Mouse (Mus musculus) forebrain, embryonic 13.5 days (tissue): ENCODE results near the gene Tnfaip8l2. TPM values are rescaled to one million over a fixed set of nuclear protein-coding genes. Genes with fewer than 3 reads are reported as not detected.
A peak's percentile ranks its signal among the peaks of the same experiment; 100 is the strongest.

Experiments
- ATAC-seq: fragments of 200-750 bp; cut with Nextera tagmentation; 2 replicates; pipeline ENCODE4 v1.8.0; 2017
- H3K27ac ChIP-seq: fragments of 300-500 bp; sonication (generic); 2 replicates; pipeline ENCODE4 v1.5.1; 2015; ENCODE audit warnings: inconsistent platforms, mild to moderate bottlenecking, moderate library complexity
- H3K27me3 ChIP-seq: fragments of 300-500 bp; sonication (generic); 2 replicates; pipeline ENCODE4 v1.6.1; 2015; ENCODE audit warnings: mild to moderate bottlenecking, inconsistent platforms
- H3K36me3 ChIP-seq: fragments of 300-500 bp; sonication (generic); 2 replicates; pipeline ENCODE4 v1.6.1; 2015; ENCODE audit warnings: mild to moderate bottlenecking, inconsistent platforms; ENCODE audit not compliant: poor library complexity, severe bottlenecking
- H3K4me1 ChIP-seq: fragments of 300-500 bp; sonication (generic); 2 replicates; pipeline ENCODE4 v1.6.1; 2015; ENCODE audit warnings: inconsistent platforms
- H3K4me2 ChIP-seq: fragments of 300-500 bp; sonication (generic); 2 replicates; pipeline ENCODE4 v1.6.1; 2015; ENCODE audit warnings: inconsistent platforms, mild to moderate bottlenecking, moderate library complexity
- H3K4me3 ChIP-seq: fragments of 300-500 bp; sonication (generic); 2 replicates; pipeline ENCODE4 v1.5.1; 2015; ENCODE audit warnings: mild to moderate bottlenecking, inconsistent platforms
- H3K9ac ChIP-seq: fragments of 300-500 bp; sonication (generic); 2 replicates; pipeline ENCODE4 v1.6.1; 2015; ENCODE audit warnings: mild to moderate bottlenecking, inconsistent platforms
- H3K9me3 ChIP-seq: fragments of 300-500 bp; sonication (generic); replicated peaks from 2 replicates; pipeline ENCODE4 v1.6.1; 2016; ENCODE audit warnings: inconsistent platforms
- WGBS: fragments of 180-500 bp; shearing (Covaris S2); methylation state at CpG from one replicate; pipeline ENCODE4 v1.1.7; 2015; 5-methylcytosine and 5-hydroxymethylcytosine counted together
- polyA plus RNA-seq: library from polyadenylated mRNA; unstranded; fragments of >200 nt; fragmentation: Nextera tagmentation; extraction: Ambion mirVana; gene quantifications from 2 replicates; pipeline ENCODE4 v1.2.1, GENCODE M21; 2015

The Tnfaip8l2 gene
- polyA plus RNA-seq: 1.1 and 1.2 TPM in 2 replicates

- Histone ChIP-seq H3K27me3 (no peaks in the 10 kb centered on the region), H3K4me3 (no peak within 1 kb of the TSS), H3K4me1 (no peaks in the 10 kb centered on the region), H3K36me3 (peaks cover 18% of the 10 kb centered on the region), H3K9me3 (no peaks in the 10 kb centered on the region), H3K4me2 (no peak within 1 kb of the TSS), H3K9ac (no peak within 1 kb of the TSS), H3K27ac (no peak within 1 kb of the TSS)
- 82% methylated on average over 10 of the region's 10 CpGs for WGBS
- peak; percentile 42; the same call in 1 of the 2 replicates for ATAC-seq
Measured at GRCm38 (mm10) chr3:95141952-95142616, at the start of gene Tnfaip8l2. Gene Tnfaip8l2, minus strand, starts transcription at chr3:95142360.

GRCm38 (mm10) chr3:95186888-95187287 lies 44.7 kb upstream of the Tnfaip8l2 start:
- Histone ChIP-seq H3K9me3 (no peaks in the 10 kb centered on the region), H3K4me1 (no peaks in the 10 kb centered on the region), H3K27ac (no peak overlapping the region), H3K4me3 (no peak overlapping the region), H3K27me3 (no peaks in the 10 kb centered on the region), H3K4me2 (no peak overlapping the region), H3K9ac (no peak overlapping the region), H3K36me3 (peaks cover 74% of the 10 kb centered on the region)
- WGBS: 91% methylated on average over 6 of the region's 6 CpGs
- ATAC-seq: no peak

- no peak overlapping the region for H3K27ac ChIP-seq
- no peak overlapping the region for H3K9ac ChIP-seq
- H3K27me3 ChIP-seq: no peaks in the 10 kb centered on the region
- ATAC-seq: no peak
- peaks cover 72% of the 10 kb centered on the region for H3K36me3 ChIP-seq
- WGBS: 97% methylated on average over 2 of the region's 2 CpGs
- H3K4me1 ChIP-seq: no peaks in the 10 kb centered on the region
- no peak overlapping the region for H3K4me2 ChIP-seq
- H3K9me3 ChIP-seq: no peaks in the 10 kb centered on the region
- no peak overlapping the region for H3K4me3 ChIP-seq
Measured at GRCm38 (mm10) chr3:95186100-95186499, 43.9 kb upstream of the Tnfaip8l2 start.

- no peak overlapping the region for H3K27ac ChIP-seq
- ATAC-seq: no peak
- no peak overlapping the region for H3K9ac ChIP-seq
- no peak overlapping the region for H3K4me3 ChIP-seq
- H3K36me3 ChIP-seq: peaks cover 65% of the 10 kb centered on the region
- H3K9me3 ChIP-seq: no peaks in the 10 kb centered on the region
- H3K27me3 ChIP-seq: no peaks in the 10 kb centered on the region
- 87% methylated on average over 9 of the region's 9 CpGs for WGBS
- no peaks in the 10 kb centered on the region for H3K4me1 ChIP-seq
- no peak overlapping the region for H3K4me2 ChIP-seq
Measured at GRCm38 (mm10) chr3:95184796-95185577, 42.8 kb upstream of the Tnfaip8l2 start.

GRCm38 (mm10) chr3:95181841-95182240 lies 39.7 kb upstream of the Tnfaip8l2 start:
- no peaks in the 10 kb centered on the region for H3K4me1 ChIP-seq
- ATAC-seq: no peak
- H3K36me3 ChIP-seq: peaks cover 34% of the 10 kb centered on the region
- H3K27ac ChIP-seq: no peak overlapping the region
- no peak overlapping the region for H3K9ac ChIP-seq
- no peaks in the 10 kb centered on the region for H3K27me3 ChIP-seq
- no peaks in the 10 kb centered on the region for H3K9me3 ChIP-seq
- no peak overlapping the region for H3K4me3 ChIP-seq
- WGBS: 59% methylated on average over 1 of the region's 1 CpGs
- H3K4me2 ChIP-seq: no peak overlapping the region

GRCm38 (mm10) chr3:95179890-95180289 lies 37.7 kb upstream of the Tnfaip8l2 start:
- H3K9ac ChIP-seq: no peak overlapping the region
- peaks cover 18% of the 10 kb centered on the region for H3K36me3 ChIP-seq
- no peak overlapping the region for H3K4me2 ChIP-seq
- H3K4me3 ChIP-seq: no peak overlapping the region
- H3K4me1 ChIP-seq: no peaks in the 10 kb centered on the region
- 0 out of 2 replicates have a peak, but pooled peaks cover 3% of the 10 kb centered on the region for H3K27me3 ChIP-seq
- no peaks in the 10 kb centered on the region for H3K9me3 ChIP-seq
- WGBS: 75% methylated on average over 3 of the region's 3 CpGs
- H3K27ac ChIP-seq: no peak overlapping the region
- ATAC-seq: no peak

- ATAC-seq: no peak
- no peak overlapping the region for H3K4me3 ChIP-seq
Measured at GRCm38 (mm10) chr3:95178948-95179347, 36.8 kb upstream of the Tnfaip8l2 start.

GRCm38 (mm10) chr3:95177583-95177982 lies 35.4 kb upstream of the Tnfaip8l2 start:
- no peaks in the 10 kb centered on the region for H3K9me3 ChIP-seq
- no peak for ATAC-seq
- peaks cover 13% of the 10 kb centered on the region for H3K36me3 ChIP-seq
- no peak overlapping the region for H3K9ac ChIP-seq
- 77% methylated on average over 6 of the region's 6 CpGs for WGBS
- H3K4me2 ChIP-seq: no peak overlapping the region
- H3K27ac ChIP-seq: no peak overlapping the region
- H3K4me3 ChIP-seq: no peak overlapping the region
- H3K27me3 ChIP-seq: peaks cover 18% of the 10 kb centered on the region
- peaks cover 14% of the 10 kb centered on the region for H3K4me1 ChIP-seq

More at GRCm38 (mm10) chr3:95178948-95179347, 36.8 kb upstream of the Tnfaip8l2 start:
- H3K4me2 ChIP-seq: no peak overlapping the region
- H3K27me3 ChIP-seq: peaks cover 5% of the 10 kb centered on the region
- H3K4me1 ChIP-seq: peaks cover 2% of the 10 kb centered on the region; the same call in 1 of the 2 replicates
- no peak overlapping the region for H3K27ac ChIP-seq
- no peak overlapping the region for H3K9ac ChIP-seq
- WGBS: 85% methylated on average over 5 of the region's 5 CpGs
- no peaks in the 10 kb centered on the region for H3K9me3 ChIP-seq
- H3K36me3 ChIP-seq: peaks cover 9% of the 10 kb centered on the region

- 52% methylated on average over 3 of the region's 3 CpGs for WGBS
- Histone ChIP-seq H3K27me3 (peaks cover 29% of the 10 kb centered on the region), H3K36me3 (peaks cover 24% of the 10 kb centered on the region), H3K9ac (no peak overlapping the region), H3K4me2 (no peak overlapping the region), H3K4me1 (peaks cover 20% of the 10 kb centered on the region), H3K4me3 (no peak overlapping the region), H3K9me3 (no peaks in the 10 kb centered on the region), H3K27ac (no peak overlapping the region)
- ATAC-seq: no peak
Measured at GRCm38 (mm10) chr3:95176500-95176899, 34.3 kb upstream of the Tnfaip8l2 start.

- Histone ChIP-seq H3K4me1 (peaks cover 20% of the 10 kb centered on the region), H3K9me3 (no peaks in the 10 kb centered on the region), H3K27me3 (peaks cover 53% of the 10 kb centered on the region), H3K27ac (no peak overlapping the region), H3K9ac (no peak overlapping the region), H3K4me3 (peak overlapping the region; percentile 8; the same call in 1 of the 2 replicates), H3K36me3 (peaks cover 48% of the 10 kb centered on the region), H3K4me2 (peak overlapping the region; percentile 42)
- WGBS: 3% methylated on average over 16 of the region's 16 CpGs
- peak; percentile 63 for ATAC-seq
Measured at GRCm38 (mm10) chr3:95174011-95174592, 31.9 kb upstream of the Tnfaip8l2 start.

GRCm38 (mm10) chr3:95173256-95173949 lies 31.2 kb upstream of the Tnfaip8l2 start:
- 4% methylated on average over 58 of the region's 58 CpGs for WGBS
- Histone ChIP-seq H3K36me3 (peaks cover 55% of the 10 kb centered on the region), H3K4me3 (peak overlapping the region; percentile 8; the same call in 1 of the 2 replicates), H3K9ac (peak overlapping the region; percentile 6), H3K27ac (no peak overlapping the region), H3K9me3 (no peaks in the 10 kb centered on the region), H3K4me1 (peaks cover 20% of the 10 kb centered on the region), H3K4me2 (peak overlapping the region; percentile 42), H3K27me3 (peaks cover 58% of the 10 kb centered on the region)
- peak; percentile 44 for ATAC-seq
